In the genomic region with DNA sequence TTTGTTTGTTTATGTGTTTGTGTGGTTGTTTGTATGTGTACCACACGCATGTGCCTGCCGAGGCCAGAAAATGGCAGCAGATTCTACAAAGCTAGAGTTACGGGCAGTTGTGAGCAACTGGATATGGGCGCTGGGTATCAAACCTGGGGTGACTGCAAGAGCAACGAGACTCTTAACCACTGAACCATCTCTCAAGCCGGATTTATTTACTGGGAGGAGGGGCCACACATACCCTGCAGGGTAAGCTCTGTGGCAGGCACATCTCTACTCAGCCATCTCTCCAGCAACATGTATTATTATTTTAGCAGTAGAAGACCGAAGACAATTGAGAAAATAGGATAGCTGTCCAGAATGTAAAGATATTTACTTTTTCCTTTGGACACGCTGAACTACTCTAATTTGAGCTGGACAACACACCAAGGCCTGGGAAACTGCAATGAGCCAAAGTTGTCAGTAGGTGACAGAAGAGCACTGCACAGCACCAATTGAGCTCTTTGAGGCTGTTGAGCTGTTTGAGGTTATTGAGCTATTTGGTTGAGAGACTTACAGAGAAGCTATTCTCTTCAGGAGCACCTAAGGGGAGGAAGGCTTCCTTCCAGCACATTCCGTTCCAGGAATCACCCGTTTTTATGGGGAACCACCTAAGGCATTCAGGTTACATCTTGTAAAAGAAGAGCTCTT, we compare ENCODE assay signal across 8 mouse cellular contexts.
A peak's percentile ranks its signal among the peaks of the same experiment; 100 is the strongest.
DNase-seq lines count a peak whose midpoint lies in the region; ATAC-seq and TF ChIP-seq lines count a peak whose summit lies in the region.

No protein-coding gene starts in this region.

- peak; percentile 97 for TF ChIP-seq CTCF in intestine, postnatal 0 days (IDR thresholded peaks at IDR 0.05; ENCODE audit: low read depth)
- peak; percentile 100 for TF ChIP-seq CTCF in midbrain, postnatal 0 days (IDR thresholded peaks at IDR 0.05)

- H3K4me2 ChIP-seq in intestine, postnatal 0 days (replicated peaks; ENCODE audit: low read depth) = no peak overlapping the region
- H3K4me2 ChIP-seq in midbrain, postnatal 0 days (ENCODE audit: low read depth, low read length, poor library complexity, severe bottlenecking) = no peak overlapping the region

- no peak overlapping the region for H3K9ac ChIP-seq in intestine, postnatal 0 days (ENCODE audit: low read depth, low read length)
- H3K9ac ChIP-seq in midbrain, postnatal 0 days (replicated peaks; ENCODE audit: low read length, poor library complexity, severe bottlenecking) = no peak overlapping the region

- no peak overlapping the region for H3K4me3 ChIP-seq in intestine, postnatal 0 days (ENCODE audit: low read depth, low read length)
- no peak overlapping the region for H3K4me3 ChIP-seq in midbrain, postnatal 0 days (ENCODE audit: low read depth, low read length)

- DNase-seq in urinary bladder, postnatal 36 days (ENCODE audit: low spot score in 2 of 2) = peak; percentile 22 to 32
- DNase-seq in urinary bladder, postnatal 10 days (ENCODE audit: low spot score) = no peak
- peak; percentile 37 to 53 for DNase-seq in cerebellum, postnatal 4 days (ENCODE audit: low spot score in 2 of 2)
- DNase-seq in frontal cortex, postnatal 36 days (ENCODE audit: low spot score in 2 of 2) = peak; percentile 49 to 79
- DNase-seq in left cerebral cortex, postnatal 36 days (ENCODE audit: low spot score in 2 of 2) = peak; percentile 25 to 45
- peak; percentile 89 for DNase-seq in midbrain, postnatal 0 days (ENCODE audit: low spot score)
- DNase-seq in testis, postnatal 10 days (ENCODE audit: low spot score) = peak; percentile 62

- ATAC-seq in intestine, postnatal 0 days = no peak
- peak; percentile 83 for ATAC-seq in midbrain, postnatal 0 days (ENCODE audit: low FRiP score)

- intact Hi-C loops in left cerebral cortex, postnatal 36 days (cut with DNase I) = loop anchor here (1.0 to 5.0 kb wide), 3 partner anchors 206 to 296 kb away; no protein-coding TSS in a partner anchor

- H3K9me3 ChIP-seq in intestine, postnatal 0 days (ENCODE audit: control insufficient read depth) = no peaks in the 10 kb centered on the region
- no peaks in the 10 kb centered on the region for H3K9me3 ChIP-seq in midbrain, postnatal 0 days (ENCODE audit: low read length)

- H3K27ac ChIP-seq in intestine, postnatal 0 days (ENCODE audit: low read depth, low read length) = no peak overlapping the region
- no peak overlapping the region for H3K27ac ChIP-seq in midbrain, postnatal 0 days (ENCODE audit: low read depth, low read length)

- H3K4me1 ChIP-seq in intestine, postnatal 0 days (replicated peaks; ENCODE audit: control insufficient read depth, insufficient read depth, low read length) = no peaks in the 10 kb centered on the region
- H3K4me1 ChIP-seq in midbrain, postnatal 0 days (ENCODE audit: insufficient read depth, low read length) = no peaks in the 10 kb centered on the region

- 58% methylated on average over 10 of the region's 10 CpGs for WGBS in intestine, postnatal 0 days
- 53% methylated on average over 10 of the region's 10 CpGs for WGBS in midbrain, postnatal 0 days

- H3K27me3 ChIP-seq in intestine, postnatal 0 days (replicated peaks; ENCODE audit: control insufficient read depth, insufficient read depth, low read length) = no peaks in the 10 kb centered on the region
- H3K27me3 ChIP-seq in midbrain, postnatal 0 days (ENCODE audit: insufficient read depth, low read length) = no peaks in the 10 kb centered on the region

- no peaks in the 10 kb centered on the region for H3K36me3 ChIP-seq in intestine, postnatal 0 days (ENCODE audit: control insufficient read depth, insufficient read depth)
- no peaks in the 10 kb centered on the region for H3K36me3 ChIP-seq in midbrain, postnatal 0 days (ENCODE audit: insufficient read depth, low read length)
